Mouse (Mus musculus) embryonic fibroblast, embryonic 13.5 days (primary cell): Measurements from ENCODE around the gene Papola. TPM values are rescaled to one million over a fixed set of nuclear protein-coding genes. Genes with fewer than 3 reads are reported as not detected.
A peak's percentile ranks its signal among the peaks of the same experiment; 100 is the strongest.
"Not testable (repeated sequence)": the region's sequence is repeated elsewhere in the genome, so short reads cannot be mapped to it uniquely, and the experiment has no call there.

Experiments
- H3K27ac ChIP-seq: 2 replicates; pipeline ENCODE4 v1.5.1; 2012; ENCODE audit warnings: low read length, control low read depth, inconsistent platforms; ENCODE audit not compliant: insufficient read depth
- H3K4me1 ChIP-seq: 2 replicates; pipeline ENCODE4 v1.6.1; 2011; ENCODE audit warnings: low read length; ENCODE audit not compliant: control insufficient read depth, insufficient read depth
- H3K4me3 ChIP-seq: 2 replicates; pipeline ENCODE4 v1.5.1; 2011; ENCODE audit warnings: mild to moderate bottlenecking, control low read depth, low read length; ENCODE audit not compliant: insufficient read depth
- CTCF ChIP-seq: IDR thresholded peaks from 2 replicates; pipeline ENCODE4 v1.5.1; 2011; ENCODE audit warnings: mild to moderate bottlenecking, control low read depth, low read length, moderate library complexity, borderline replicate concordance; ENCODE audit not compliant: insufficient read depth
- POLR2A ChIP-seq: IDR thresholded peaks from 2 replicates; pipeline ENCODE4 v1.6.1; 2011; ENCODE audit warnings: low read depth, mild to moderate bottlenecking, control low read depth, low read length, moderate library complexity
- polyA plus RNA-seq: library from polyadenylated mRNA; stranded (reverse); fragments of >200 nt; gene quantifications from 2 replicates; pipeline ENCODE4 v1.2.4, GENCODE M21; 2011; ENCODE audit warnings: low read depth; ENCODE audit not compliant: missing spikeins, insufficient read length

Papola gene
- polyA plus RNA-seq, 1 experiment = 214 TPM

- TF ChIP-seq CTCF (no peak), POLR2A (no peak)
- H3K27ac ChIP-seq = no peak overlapping the region
- no peak overlapping the region for H3K4me3 ChIP-seq
- H3K4me1 ChIP-seq = no peaks in the 10 kb centered on the region
Measured at GRCm38 (mm10) chr12:105834926-105835325, 50.4 kb downstream of the Papola start.

GRCm38 (mm10) chr12:105835571-105835970, 51.1 kb downstream of the Papola start:
- H3K4me1 ChIP-seq = no peaks in the 10 kb centered on the region
- TF ChIP-seq CTCF = no peak
- H3K27ac ChIP-seq = no peak overlapping the region
- H3K4me3 ChIP-seq = no peak overlapping the region

- no peaks in the 10 kb centered on the region for H3K4me1 ChIP-seq
- no peak overlapping the region for H3K4me3 ChIP-seq
- H3K27ac ChIP-seq = no peak overlapping the region
- peak; percentile 49; the same call in 1 of the 2 replicates for TF ChIP-seq CTCF
- TF ChIP-seq POLR2A = no peak
Measured at GRCm38 (mm10) chr12:105836196-105836595, 51.7 kb downstream of the Papola start.

GRCm38 (mm10) chr12:105839096-105839495, 54.6 kb downstream of the Papola start:
- Histone ChIP-seq H3K4me3 (no peak overlapping the region), H3K27ac (no peak overlapping the region), H3K4me1 (peaks cover 7% of the 10 kb centered on the region)
- no peak for TF ChIP-seq CTCF
- TF ChIP-seq POLR2A = no peak

- not testable (repeated sequence) for H3K27ac ChIP-seq, H3K4me1 ChIP-seq, H3K4me3 ChIP-seq
Measured at GRCm38 (mm10) chr12:105840545-105840944, 56.1 kb downstream of the Papola start.

GRCm38 (mm10) chr12:105843243-105844005, 58.9 kb downstream of the Papola start:
- TF ChIP-seq POLR2A (no peak), CTCF (no peak)
- peaks cover 7% of the 10 kb centered on the region for H3K4me1 ChIP-seq
- no peak overlapping the region for H3K4me3 ChIP-seq
- peak overlapping the region; percentile 19; the same call in 1 of the 2 replicates for H3K27ac ChIP-seq

- TF ChIP-seq POLR2A (no peak), CTCF (no peak)
- Histone ChIP-seq H3K4me3 (no peak overlapping the region), H3K4me1 (peaks cover 7% of the 10 kb centered on the region), H3K27ac (no peak overlapping the region)
Measured at GRCm38 (mm10) chr12:105844406-105844805, 59.9 kb downstream of the Papola start.

- Histone ChIP-seq H3K27ac (no peak overlapping the region), H3K4me3 (no peak overlapping the region), H3K4me1 (no peaks in the 10 kb centered on the region)
- no peak for TF ChIP-seq CTCF
- no peak for TF ChIP-seq POLR2A
Measured at GRCm38 (mm10) chr12:105849102-105849501, 64.6 kb downstream of the Papola start.

- no peaks in the 10 kb centered on the region for H3K4me1 ChIP-seq
- TF ChIP-seq CTCF = no peak
- no peak for TF ChIP-seq POLR2A
- H3K27ac ChIP-seq = no peak overlapping the region
- H3K4me3 ChIP-seq = no peak overlapping the region
Measured at GRCm38 (mm10) chr12:105850675-105851074, 66.2 kb downstream of the Papola start.

- no peaks in the 10 kb centered on the region for H3K4me1 ChIP-seq
- no peak for TF ChIP-seq POLR2A
- TF ChIP-seq CTCF = no peak
- H3K4me3 ChIP-seq = no peak overlapping the region
- no peak overlapping the region for H3K27ac ChIP-seq
Measured at GRCm38 (mm10) chr12:105852798-105853197, 68.3 kb downstream of the Papola start.
